Mouse (Mus musculus): ENCODE measurements around the gene Ccdc122. TPM values are rescaled to one million over a fixed set of nuclear protein-coding genes. Genes with fewer than 3 reads are reported as not detected.
"Not testable (repeated sequence)": the region's sequence is repeated elsewhere in the genome, so short reads cannot be mapped to it uniquely, and the experiment has no call there.

Gene Ccdc122
- polyA plus RNA-seq (2015; fragmentation: Nextera tagmentation; extraction: Ambion mirVana): 1.5 TPM in 2 replicates

GRCm38 (mm10) chr14:77036226-77037046 lies at the start of gene Ccdc122, which contains the start of gene Lacc1:
Ccdc122 (plus strand) TSS chr14:77036772.
Lacc1 (minus strand) TSS chr14:77036904.
- WGBS: under 1% methylated on average over 84 of the region's 86 CpGs
- H3K9ac ChIP-seq: peak within 1 kb of the TSS; percentile 74
- peak within 1 kb of the TSS; percentile 66 for H3K4me3 ChIP-seq
- peak within 1 kb of the TSS; percentile 24; the same call in 1 of the 2 replicates for H3K27ac ChIP-seq
- peak within 1 kb of the TSS; percentile 85 for H3K4me2 ChIP-seq
- no peaks in the 10 kb centered on the region for H3K9me3 ChIP-seq (replicated peaks)
- no peaks in the 10 kb centered on the region for H3K36me3 ChIP-seq
- peaks cover 16% of the 10 kb centered on the region for H3K4me1 ChIP-seq (replicated peaks)
- peak; percentile 73 for ATAC-seq (replicated peaks; ENCODE audit: insufficient number of reproducible peaks, insufficient read depth, low FRiP score, low read depth)
- H3K27me3 ChIP-seq: no peaks in the 10 kb centered on the region

- H3K4me1 ChIP-seq (replicated peaks); H3K36me3 ChIP-seq; H3K4me2 ChIP-seq; H3K4me3 ChIP-seq; ATAC-seq (replicated peaks; ENCODE audit: insufficient number of reproducible peaks, insufficient read depth, low FRiP score, low read depth); H3K9ac ChIP-seq; H3K27ac ChIP-seq; H3K27me3 ChIP-seq; H3K9me3 ChIP-seq (replicated peaks): not testable (repeated sequence)
- 84% methylated on average over 2 of the region's 2 CpGs for WGBS
Measured at GRCm38 (mm10) chr14:76990351-76990750, 46.2 kb upstream of the Ccdc122 start.

GRCm38 (mm10) chr14:77004740-77005139 lies 31.8 kb upstream of the Ccdc122 start:
- no peak overlapping the region for H3K4me3 ChIP-seq
- WGBS: 36% methylated on average over 8 of the region's 8 CpGs
- ATAC-seq (replicated peaks; ENCODE audit: insufficient number of reproducible peaks, insufficient read depth, low FRiP score, low read depth): no peak
- H3K4me2 ChIP-seq: no peak overlapping the region
- H3K4me1 ChIP-seq (replicated peaks): no peaks in the 10 kb centered on the region
- no peak overlapping the region for H3K9ac ChIP-seq
- H3K27ac ChIP-seq: no peak overlapping the region
- H3K36me3 ChIP-seq: no peaks in the 10 kb centered on the region
- no peaks in the 10 kb centered on the region for H3K9me3 ChIP-seq (replicated peaks)
- H3K27me3 ChIP-seq: no peaks in the 10 kb centered on the region

- Histone ChIP-seq H3K36me3 (no peaks in the 10 kb centered on the region), H3K4me1 (replicated peaks) (no peaks in the 10 kb centered on the region), H3K9ac (no peak overlapping the region), H3K9me3 (replicated peaks) (no peaks in the 10 kb centered on the region), H3K27me3 (no peaks in the 10 kb centered on the region), H3K4me3 (no peak overlapping the region), H3K4me2 (no peak overlapping the region), H3K27ac (no peak overlapping the region)
- WGBS: 79% methylated on average over 5 of the region's 5 CpGs
- no peak for ATAC-seq (replicated peaks; ENCODE audit: insufficient number of reproducible peaks, insufficient read depth, low FRiP score, low read depth)
Measured at GRCm38 (mm10) chr14:77005566-77005965, 31.0 kb upstream of the Ccdc122 start.

GRCm38 (mm10) chr14:77008238-77008637 lies 28.3 kb upstream of the Ccdc122 start:
- Histone ChIP-seq H3K9me3 (replicated peaks) (no peaks in the 10 kb centered on the region), H3K27ac (no peak overlapping the region), H3K4me2 (no peak overlapping the region), H3K4me3 (no peak overlapping the region), H3K9ac (no peak overlapping the region), H3K36me3 (no peaks in the 10 kb centered on the region), H3K27me3 (no peaks in the 10 kb centered on the region), H3K4me1 (replicated peaks) (no peaks in the 10 kb centered on the region)
- 0 out of 2 replicates have a peak, but pooled peaks have one; percentile 39 for ATAC-seq (replicated peaks; ENCODE audit: insufficient number of reproducible peaks, insufficient read depth, low FRiP score, low read depth)
- whole genome bisulfite sequencing: 19% methylated on average over 3 of the region's 3 CpGs

GRCm38 (mm10) chr14:77011804-77012203 lies 24.8 kb upstream of the Ccdc122 start:
- Histone ChIP-seq H3K4me3 (no peak overlapping the region), H3K4me1 (replicated peaks) (no peaks in the 10 kb centered on the region), H3K9ac (no peak overlapping the region), H3K4me2 (no peak overlapping the region), H3K27ac (no peak overlapping the region), H3K27me3 (no peaks in the 10 kb centered on the region), H3K36me3 (no peaks in the 10 kb centered on the region), H3K9me3 (replicated peaks) (no peaks in the 10 kb centered on the region)
- no peak for ATAC-seq (replicated peaks; ENCODE audit: insufficient number of reproducible peaks, insufficient read depth, low FRiP score, low read depth)
- WGBS: 4% methylated on average over 3 of the region's 3 CpGs

- not testable (repeated sequence) for ATAC-seq (replicated peaks; ENCODE audit: insufficient number of reproducible peaks, insufficient read depth, low FRiP score, low read depth); H3K36me3 ChIP-seq; H3K9me3 ChIP-seq (replicated peaks); H3K27me3 ChIP-seq; H3K4me1 ChIP-seq (replicated peaks); H3K27ac ChIP-seq; H3K9ac ChIP-seq
- Histone ChIP-seq H3K4me2 (peak overlapping the region; percentile 20; the same call in 1 of the 2 replicates), H3K4me3 (0 out of 2 replicates have a peak overlapping the region, but pooled peaks have one; percentile 7)
- WGBS: 45% methylated on average over 12 of the region's 12 CpGs
Measured at GRCm38 (mm10) chr14:77016783-77017182, 19.8 kb upstream of the Ccdc122 start.

- 53% methylated on average over 6 of the region's 6 CpGs for WGBS
- H3K9me3 ChIP-seq (replicated peaks): no peaks in the 10 kb centered on the region
- H3K27me3 ChIP-seq: no peaks in the 10 kb centered on the region
- H3K36me3 ChIP-seq: no peaks in the 10 kb centered on the region
- 0 out of 2 replicates have a peak overlapping the region, but pooled peaks have one; percentile 7 for H3K4me3 ChIP-seq
- no peak overlapping the region for H3K9ac ChIP-seq
- H3K4me1 ChIP-seq (replicated peaks): no peaks in the 10 kb centered on the region
- H3K27ac ChIP-seq: no peak overlapping the region
- H3K4me2 ChIP-seq: peak overlapping the region; percentile 20; the same call in 1 of the 2 replicates
- no peak for ATAC-seq (replicated peaks; ENCODE audit: insufficient number of reproducible peaks, insufficient read depth, low FRiP score, low read depth)
Measured at GRCm38 (mm10) chr14:77017211-77017610, 19.4 kb upstream of the Ccdc122 start.

- Histone ChIP-seq H3K4me2 (no peak overlapping the region), H3K36me3 (no peaks in the 10 kb centered on the region), H3K4me3 (no peak overlapping the region), H3K9me3 (replicated peaks) (no peaks in the 10 kb centered on the region), H3K4me1 (replicated peaks) (no peaks in the 10 kb centered on the region), H3K27ac (no peak overlapping the region), H3K27me3 (no peaks in the 10 kb centered on the region), H3K9ac (no peak overlapping the region)
- no peak for ATAC-seq (replicated peaks; ENCODE audit: insufficient number of reproducible peaks, insufficient read depth, low FRiP score, low read depth)
- whole genome bisulfite sequencing: 86% methylated on average over 3 of the region's 3 CpGs
Measured at GRCm38 (mm10) chr14:77024499-77024898, 12.1 kb upstream of the Ccdc122 start.

GRCm38 (mm10) chr14:77029319-77030054 lies 7.1 kb upstream of the Ccdc122 start:
- no peaks in the 10 kb centered on the region for H3K36me3 ChIP-seq
- no peak overlapping the region for H3K9ac ChIP-seq
- H3K27ac ChIP-seq: no peak overlapping the region
- H3K9me3 ChIP-seq (replicated peaks): no peaks in the 10 kb centered on the region
- H3K4me2 ChIP-seq: no peak overlapping the region
- ATAC-seq (replicated peaks; ENCODE audit: insufficient number of reproducible peaks, insufficient read depth, low FRiP score, low read depth): no peak
- WGBS: 54% methylated on average over 5 of the region's 5 CpGs
- no peak overlapping the region for H3K4me3 ChIP-seq
- peaks cover 11% of the 10 kb centered on the region for H3K4me1 ChIP-seq (replicated peaks)
- H3K27me3 ChIP-seq: no peaks in the 10 kb centered on the region

GRCm38 (mm10) chr14:77030808-77031207 lies 5.8 kb upstream of the Ccdc122 start:
- H3K4me3 ChIP-seq: no peak overlapping the region
- H3K27ac ChIP-seq: no peak overlapping the region
- no peak for ATAC-seq (replicated peaks; ENCODE audit: insufficient number of reproducible peaks, insufficient read depth, low FRiP score, low read depth)
- H3K9ac ChIP-seq: no peak overlapping the region
- H3K36me3 ChIP-seq: no peaks in the 10 kb centered on the region
- no peak overlapping the region for H3K4me2 ChIP-seq
- 87% methylated on average over 5 of the region's 5 CpGs for WGBS
- peaks cover 13% of the 10 kb centered on the region for H3K4me1 ChIP-seq (replicated peaks)
- no peaks in the 10 kb centered on the region for H3K9me3 ChIP-seq (replicated peaks)
- no peaks in the 10 kb centered on the region for H3K27me3 ChIP-seq

Measured in heart, embryonic 15.5 days (tissue).